Mouse (Mus musculus) heart, postnatal 10 days (tissue): Measurements from ENCODE around the gene Ndufaf8. TPM values are rescaled to one million over a fixed set of nuclear protein-coding genes. Genes with fewer than 3 reads are reported as not detected.
A peak's percentile ranks its signal among the peaks of the same experiment; 100 is the strongest.

Experiments
- DNase-seq, 2 experiments: peaks; one replicate each; pipeline ENCODE4 v3.0.0; 2021
- intact Hi-C: fragments of 180-260 bp; cut with DNase I; formaldehyde crosslinking; loops from one replicate; pipeline ENCODE4 v1.15.1; 2025
- total RNA-seq, 2 experiments: library from RNA; stranded (reverse); gene quantifications; 2 replicates each; pipeline ENCODE4 v1.2.3; 2021

Ndufaf8 gene
- total RNA-seq, 2 experiments from 2014 or later = 49.3 to 61.9 TPM

DNA sequence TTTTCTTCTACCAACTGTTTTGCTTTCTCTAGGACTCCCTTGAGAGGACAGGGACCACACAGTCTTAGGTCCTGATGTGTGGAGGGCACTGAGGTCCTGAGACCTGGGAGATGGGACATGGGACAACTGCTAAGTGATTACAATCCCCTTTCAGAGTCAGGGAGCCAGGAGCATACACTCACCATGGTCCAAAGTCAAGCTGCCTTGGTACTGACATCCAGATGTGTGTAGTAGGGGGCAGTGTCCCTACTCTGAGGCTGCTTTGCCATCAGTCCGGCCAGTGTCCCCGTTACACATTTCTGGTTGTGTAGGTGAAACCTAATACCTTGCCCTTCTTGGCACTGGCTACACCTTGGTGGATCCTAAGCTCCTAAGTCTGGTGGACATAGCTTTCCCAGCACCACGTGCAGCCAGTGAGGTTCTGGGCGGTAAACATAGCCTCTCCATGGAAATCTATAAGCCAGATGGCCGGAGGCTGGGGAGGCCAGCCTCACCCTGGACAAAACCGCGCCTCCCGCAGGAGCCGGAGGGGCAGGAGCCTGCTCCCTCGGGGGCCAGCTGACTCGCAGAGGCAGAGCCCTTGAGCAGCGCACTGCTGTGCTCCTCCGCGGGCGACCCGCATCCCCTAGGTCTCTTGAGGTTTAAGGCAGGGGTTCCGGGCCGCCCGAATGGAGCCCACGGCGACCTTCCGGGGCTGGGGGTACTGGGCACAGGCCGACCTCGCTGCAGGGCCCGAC is 12.7 kb upstream of the Ndufaf8 start:
- DNase-seq = peak; percentile 56 to 63
- intact Hi-C loops = no loop called here

DNA sequence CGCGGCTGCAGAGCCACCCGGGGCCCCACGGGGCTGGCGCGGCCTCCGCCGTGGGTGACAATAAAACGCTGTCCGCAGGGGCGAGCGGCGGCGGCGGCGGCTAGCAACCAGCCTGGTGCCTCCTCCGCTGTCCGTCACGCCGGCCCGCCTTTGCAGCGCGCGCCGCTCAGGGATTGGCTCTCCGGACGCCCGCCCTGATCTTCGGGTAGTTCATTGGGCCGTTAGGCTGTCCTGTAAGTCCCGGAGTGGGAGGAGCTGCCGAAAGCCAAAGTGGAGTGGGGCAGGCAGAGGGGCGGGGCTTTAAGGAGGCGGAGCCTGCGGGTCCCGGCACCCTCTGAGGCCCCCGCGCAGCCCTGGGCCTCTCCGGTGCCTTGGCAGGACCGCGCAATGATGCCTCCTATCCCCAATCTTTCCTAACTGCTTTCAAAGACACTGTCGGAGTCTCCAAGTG is 12.0 kb upstream of the Ndufaf8 start, which contains the start of gene Cep131:
Cep131 (minus strand) TSS at position 126 of the 451 bp plus-strand sequence.
- intact Hi-C loops = no loop called here
- DNase-seq = peak; percentile 99

DNA sequence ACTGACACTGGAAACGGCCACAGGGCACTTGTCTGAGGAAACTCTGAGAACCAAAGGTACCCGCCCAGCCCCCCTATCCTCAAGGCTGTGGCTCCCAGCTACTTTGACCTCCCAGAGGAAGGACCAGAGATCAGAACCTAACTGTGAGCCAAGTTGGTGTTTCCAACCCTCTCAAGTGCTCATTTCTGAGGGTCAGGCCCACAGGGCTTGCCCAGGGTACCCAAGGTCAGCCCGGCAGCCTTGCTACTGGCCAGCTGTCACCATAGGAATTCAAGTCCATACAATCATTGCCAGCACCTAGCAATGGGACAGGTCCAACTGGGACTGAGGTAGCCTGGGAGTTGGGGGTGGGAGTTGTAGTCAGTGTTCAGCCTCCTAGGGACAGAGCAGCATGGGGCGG is 8.1 kb upstream of the Ndufaf8 start:
- no peak for DNase-seq
- intact Hi-C loops = no loop called here

DNA sequence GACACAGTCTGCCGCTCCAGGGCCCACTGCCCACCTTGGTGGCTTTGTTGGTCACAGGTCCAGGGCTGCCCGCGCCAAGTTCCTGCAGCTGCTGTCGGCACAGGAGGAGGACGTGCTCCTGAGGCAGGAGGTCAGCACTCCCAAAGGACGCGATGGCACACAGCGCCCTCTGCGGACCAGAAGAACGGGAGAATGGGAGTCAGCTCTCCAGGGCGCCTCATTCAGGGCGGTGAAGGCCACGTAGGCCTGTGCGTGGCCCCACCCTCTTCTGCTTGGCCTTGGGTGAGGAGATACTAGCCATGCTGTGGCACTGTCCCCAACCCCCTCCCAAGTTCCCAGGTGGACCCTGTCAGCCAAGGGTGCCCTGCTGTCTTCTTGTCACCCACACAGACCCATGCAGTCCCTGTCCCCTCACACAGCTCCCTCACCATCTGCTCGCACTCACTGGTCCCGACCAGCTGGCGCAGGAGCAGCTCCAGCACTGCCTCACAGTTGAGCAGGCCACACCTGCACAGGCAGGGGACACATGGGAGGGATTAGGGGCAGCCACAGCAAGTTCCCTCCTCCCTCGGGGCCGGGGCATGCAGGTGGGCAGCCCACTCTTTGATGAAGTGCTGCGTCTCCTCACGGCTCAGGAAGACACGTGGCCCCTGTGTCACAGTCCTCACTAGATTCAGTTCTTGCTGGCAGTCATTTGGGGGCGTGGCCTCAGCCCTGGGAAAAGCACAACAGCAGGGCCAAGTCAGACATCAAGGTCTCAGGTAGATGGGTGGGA is 5.7 kb upstream of the Ndufaf8 start:
- DNase-seq = no peak
- intact Hi-C loops = no loop called here

DNA sequence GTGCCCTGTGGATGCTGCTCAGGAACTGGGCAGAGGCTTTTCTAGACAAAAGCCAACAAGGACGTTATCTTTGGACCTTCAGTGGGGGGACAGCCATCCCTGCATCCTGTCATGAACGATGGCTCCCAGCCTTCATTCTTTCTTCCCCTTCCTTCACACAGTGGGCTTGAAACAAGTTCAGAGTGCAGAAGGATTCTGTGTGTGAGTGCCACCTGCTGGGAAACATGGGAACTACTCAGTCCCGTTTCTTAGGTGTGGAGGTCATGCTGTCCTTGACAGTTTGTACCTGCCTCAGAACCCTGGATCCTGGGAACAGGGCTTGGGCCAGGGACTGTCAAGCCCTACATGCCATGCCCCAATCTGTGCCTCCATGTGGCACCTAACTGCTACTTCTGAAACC is 2.3 kb downstream of the Ndufaf8 start:
- DNase-seq = peak; percentile 77 to 84
- intact Hi-C loops = loop anchor here (2.0 kb wide), 1 partner anchor 88 kb away; no protein-coding TSS in a partner anchor

DNA sequence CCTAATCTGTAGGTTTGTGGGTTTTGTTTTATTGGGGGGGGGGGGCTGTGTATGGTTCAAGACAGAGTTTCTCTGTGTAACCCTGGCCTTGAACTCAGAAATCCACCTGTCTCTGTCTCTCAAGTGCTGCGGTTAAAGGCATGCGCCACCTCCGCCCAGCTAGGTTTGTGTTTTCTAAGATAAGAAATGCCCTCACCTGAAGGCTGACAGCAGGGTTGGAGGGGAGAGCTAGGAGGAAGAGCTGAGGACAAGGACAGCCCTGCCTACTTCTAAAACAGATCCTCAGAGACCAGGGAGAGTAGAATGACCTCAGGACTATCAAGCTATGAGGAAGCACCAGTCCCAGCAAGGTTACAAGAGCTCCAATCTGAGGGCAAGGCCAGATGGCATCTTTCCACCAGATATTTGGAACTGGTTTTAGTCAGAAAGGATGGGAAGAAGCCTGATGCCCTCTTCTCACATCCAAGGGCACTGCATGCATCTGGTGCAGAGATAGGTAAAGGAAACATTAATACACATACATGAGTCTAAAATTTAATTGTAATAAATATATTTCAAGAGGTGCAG is 4.8 kb downstream of the Ndufaf8 start:
- peak in 1 of 2 experiments; percentile 26 for DNase-seq
- intact Hi-C loops = no loop called here

DNA sequence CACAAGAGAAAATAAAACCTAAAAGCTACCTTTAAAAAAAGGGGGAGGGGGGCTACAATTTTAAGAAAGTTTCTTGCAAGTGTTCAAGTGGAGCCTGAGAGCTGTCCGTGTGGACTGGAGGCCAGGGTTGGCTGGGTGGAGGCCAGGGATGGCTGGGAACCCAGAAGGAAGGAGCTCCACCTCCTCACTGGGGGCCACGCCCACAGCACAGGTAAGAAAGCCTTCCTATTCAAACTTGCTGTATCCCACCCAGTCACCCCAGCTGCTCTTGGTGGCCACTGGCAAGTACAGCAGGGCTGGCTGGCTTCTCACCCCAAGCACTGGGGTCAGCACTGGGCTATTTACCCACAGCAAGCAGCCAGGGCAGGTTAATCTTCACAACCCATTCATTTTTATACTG is 8.3 kb downstream of the Ndufaf8 start:
- DNase-seq = no peak
- intact Hi-C loops = no loop called here

DNA sequence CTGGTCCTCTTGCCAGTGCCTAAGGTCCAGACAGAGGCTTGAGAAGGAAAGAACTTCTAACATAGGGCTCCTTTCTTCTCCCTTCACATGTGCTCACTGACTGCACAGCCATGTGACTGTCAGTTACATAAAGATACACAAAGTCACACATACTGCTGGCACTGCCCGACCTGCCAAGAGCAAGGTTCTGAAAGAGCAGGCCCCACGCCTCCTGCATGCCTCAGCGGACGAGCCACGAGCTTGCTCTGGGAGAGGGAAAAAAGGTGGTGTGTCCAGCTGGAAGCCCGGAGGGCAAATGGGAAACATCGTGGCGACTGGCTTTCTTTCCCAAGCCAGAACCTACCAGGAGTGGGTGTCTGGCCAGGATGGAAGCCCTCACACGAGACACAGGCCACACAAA is 9.1 kb downstream of the Ndufaf8 start:
- DNase-seq = no peak
- intact Hi-C loops = no loop called here

DNA sequence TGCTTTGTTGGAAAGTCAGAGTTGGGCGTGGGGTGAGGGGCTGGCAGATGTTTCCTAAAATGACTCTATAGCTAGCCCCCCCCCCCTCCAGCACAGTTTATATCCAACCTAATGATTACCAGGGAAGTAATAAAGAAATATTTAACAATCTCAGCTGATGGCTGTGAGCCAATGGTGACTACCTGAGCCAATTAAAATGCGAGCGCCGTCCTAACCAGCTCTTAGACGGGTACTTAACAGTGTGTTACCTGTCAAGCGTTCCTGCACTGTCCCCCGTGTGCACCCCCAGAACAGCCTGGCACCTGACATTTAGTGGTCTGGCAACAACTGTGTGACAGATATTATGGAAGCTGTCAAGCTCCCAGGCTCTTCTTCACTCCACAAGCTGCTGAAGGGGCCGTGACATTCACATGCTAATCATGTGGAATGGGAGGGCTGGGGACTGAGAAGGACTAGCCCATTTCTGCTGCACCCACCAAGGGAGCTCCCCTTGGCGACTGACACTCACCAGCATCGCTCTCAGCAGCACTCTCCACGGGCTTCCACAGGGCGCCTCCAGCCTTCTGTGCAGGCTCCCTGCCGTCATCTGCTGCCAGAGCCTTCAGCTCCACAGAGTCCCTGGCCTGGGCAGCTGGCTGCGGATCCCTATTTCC is 11.0 kb downstream of the Ndufaf8 start:
- intact Hi-C loops = loop anchor here (2.0 to 5.0 kb wide), 3 partner anchors 58 to 197 kb away; no protein-coding TSS in a partner anchor
- DNase-seq = no peak

DNA sequence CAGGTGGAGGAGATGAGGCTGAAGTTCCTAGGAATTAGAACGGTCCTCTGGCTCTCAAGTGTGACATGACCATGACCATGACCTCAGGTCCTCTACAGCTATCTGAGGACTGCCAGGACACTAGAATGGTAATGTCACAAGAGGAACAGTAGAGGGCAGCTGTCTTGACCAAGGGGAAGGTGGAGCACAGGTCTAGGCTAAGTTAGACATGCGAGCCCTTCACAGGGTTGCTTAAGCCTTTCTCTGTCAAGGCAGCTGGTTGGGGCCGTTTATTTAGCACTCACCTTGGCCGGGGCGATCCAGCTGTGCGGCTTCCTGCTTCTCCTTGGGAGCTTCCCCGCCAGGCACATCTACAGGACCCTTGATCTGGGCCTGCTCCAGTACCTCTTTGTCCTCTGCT is 11.8 kb downstream of the Ndufaf8 start:
- DNase-seq = peak in 1 of 2 experiments; percentile 25
- intact Hi-C loops = loop anchor here (2.0 to 5.0 kb wide), 3 partner anchors 57 to 196 kb away; no protein-coding TSS in a partner anchor

DNA sequence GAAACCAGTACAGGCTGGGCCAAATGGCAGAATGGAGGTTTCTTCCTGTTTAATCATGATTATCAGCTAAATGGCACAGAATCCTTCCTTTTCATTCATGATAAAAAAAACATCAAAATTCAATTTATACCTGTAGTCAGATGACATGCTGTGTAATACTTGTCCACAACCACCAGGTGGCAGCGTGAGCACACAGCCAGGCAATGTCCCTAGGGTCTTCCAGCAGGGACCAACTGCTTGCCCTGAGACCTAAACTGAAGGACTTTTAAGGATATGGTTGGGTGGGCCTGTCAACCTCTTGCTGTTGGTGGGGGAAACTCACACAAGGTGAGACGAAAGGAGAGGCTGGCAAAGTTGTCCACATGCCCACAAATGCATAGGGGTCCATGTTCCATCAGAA is 12.3 kb downstream of the Ndufaf8 start:
- intact Hi-C loops = loop anchor here (2.0 to 5.0 kb wide), 3 partner anchors 56 to 196 kb away; no protein-coding TSS in a partner anchor
- DNase-seq = peak; percentile 62 to 81

DNA sequence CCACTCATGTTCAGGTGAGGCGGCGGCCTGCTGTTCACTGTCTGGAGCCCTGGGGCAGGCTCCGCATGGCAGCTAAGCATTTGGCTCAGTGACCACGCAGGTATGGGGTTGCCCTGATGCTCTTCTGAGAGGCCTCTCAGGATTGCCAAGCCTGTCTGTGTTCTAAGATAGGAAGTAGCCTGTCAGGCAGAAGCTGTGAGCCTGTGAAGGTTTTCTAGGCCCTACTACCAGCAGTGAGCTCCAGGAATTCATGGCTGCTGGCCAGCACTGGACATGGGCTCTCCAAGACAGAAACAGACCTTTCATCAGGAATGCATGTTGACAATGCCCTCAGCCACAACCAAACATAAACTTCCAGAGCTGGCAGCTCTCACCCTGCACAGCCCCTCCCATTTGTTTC is 13.4 kb downstream of the Ndufaf8 start:
- peak; percentile 69 to 74 for DNase-seq

DNA sequence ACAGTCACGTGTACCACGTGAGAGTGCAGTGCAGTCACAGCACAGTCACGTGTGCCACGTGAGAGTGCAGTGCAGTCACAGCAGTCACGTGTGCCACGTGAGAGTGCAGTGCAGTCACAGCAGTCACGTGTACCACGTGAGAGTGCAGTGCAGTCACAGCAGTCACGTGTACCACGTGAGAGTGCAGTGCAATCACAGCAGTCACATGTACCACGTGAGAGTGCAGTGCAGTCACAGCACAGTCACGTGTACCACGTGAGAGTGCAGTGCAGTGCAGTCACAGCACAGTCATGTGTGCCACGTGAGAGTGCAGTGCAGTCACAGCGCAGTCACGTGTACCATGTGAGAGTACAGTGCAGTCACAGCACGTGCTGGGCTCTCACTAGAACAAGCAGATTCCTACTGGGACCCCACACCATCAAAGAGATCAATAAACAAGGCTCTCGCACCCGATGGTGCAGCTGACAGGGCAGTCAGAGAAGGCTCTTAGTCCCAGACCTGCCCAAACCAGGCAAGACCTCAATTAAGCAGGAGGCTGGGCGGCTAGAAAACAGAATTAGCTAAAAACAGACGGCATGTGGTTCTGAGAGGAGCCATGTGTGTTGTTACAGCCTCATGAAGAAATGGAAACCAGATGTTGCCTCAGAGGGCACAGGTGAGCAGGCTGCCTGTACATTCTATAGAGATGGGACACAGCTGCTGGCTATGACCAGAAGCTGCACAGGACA is 15.9 kb downstream of the Ndufaf8 start:
- intact Hi-C loops = loop anchor here (5.0 kb wide), 2 partner anchors 53 to 148 kb away; no protein-coding TSS in a partner anchor
- no peak for DNase-seq

More for the DNA sequence above, 13.4 kb downstream of the Ndufaf8 start:
- intact Hi-C loops = loop anchor here (2.0 to 5.0 kb wide), 3 partner anchors 55 to 257 kb away; no protein-coding TSS in a partner anchor

DNA sequence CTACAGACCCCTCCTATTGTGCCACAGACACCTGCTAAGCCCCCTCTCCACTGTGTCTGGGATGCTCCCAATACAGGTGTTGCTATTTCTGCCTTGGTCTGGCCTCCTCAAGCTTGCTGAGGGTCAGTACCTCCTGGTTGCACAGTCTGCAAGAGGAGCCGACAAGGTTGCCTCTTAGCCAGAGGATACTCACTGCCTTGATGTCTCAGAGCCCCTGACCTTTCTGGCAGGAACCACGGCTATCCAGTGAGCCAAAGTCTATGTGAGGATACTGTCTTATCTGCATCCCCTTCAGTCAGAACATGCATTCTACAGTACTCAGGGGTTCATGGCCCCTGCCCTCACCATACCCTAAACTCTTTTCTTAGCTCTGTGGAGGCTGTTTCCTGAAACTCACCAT is 18.9 kb downstream of the Ndufaf8 start:
- DNase-seq = no peak
- intact Hi-C loops = no loop called here

DNA sequence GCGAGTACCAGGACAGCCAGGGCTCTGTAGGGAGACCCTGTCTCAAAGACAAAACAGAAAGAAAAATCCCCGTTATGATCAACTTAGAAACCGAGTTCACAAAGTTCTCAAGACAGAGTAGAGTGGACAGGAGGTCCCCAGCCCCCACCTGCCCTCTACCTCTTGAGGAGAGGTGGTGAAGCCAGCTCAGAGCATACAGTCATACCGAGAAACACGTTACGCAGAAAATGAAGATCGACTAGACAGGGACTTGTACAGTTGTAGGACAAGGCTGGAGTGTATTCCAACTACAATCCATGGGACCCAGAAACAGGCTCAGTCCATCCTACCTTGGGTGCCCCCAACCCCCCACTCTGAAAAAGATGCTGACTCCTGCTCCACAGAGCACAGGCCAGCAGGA is 20.4 kb downstream of the Ndufaf8 start:
- DNase-seq = no peak
- intact Hi-C loops = no loop called here

DNA sequence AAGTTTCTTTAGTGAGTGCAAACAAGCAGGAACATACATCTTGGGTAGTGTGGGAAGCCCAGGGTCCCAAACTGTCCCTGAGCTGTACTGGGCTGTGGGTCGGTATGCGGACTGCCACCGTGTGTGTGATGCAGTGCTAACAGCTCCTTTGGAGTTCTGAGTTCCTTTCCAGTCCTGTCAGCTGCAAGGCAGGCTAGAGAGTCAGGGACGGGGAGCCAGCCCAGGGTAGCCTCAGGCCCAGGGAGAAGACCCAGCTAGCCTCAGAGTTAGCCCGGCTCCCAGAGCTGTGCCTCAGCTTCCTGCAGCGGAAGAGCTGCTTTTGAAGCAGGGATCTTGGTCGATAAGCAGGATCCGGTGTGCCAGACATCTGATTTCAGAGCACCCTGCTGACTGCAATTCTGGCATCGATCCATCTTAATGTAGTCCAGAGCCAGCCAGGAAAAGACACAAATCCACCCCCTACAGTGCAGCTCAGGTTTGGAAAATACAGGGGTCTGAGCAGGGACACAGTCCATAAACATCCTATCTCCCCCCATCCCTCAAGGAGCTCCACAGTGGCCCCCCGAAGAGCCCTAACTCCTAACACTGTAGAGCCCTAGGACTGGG is 21.3 kb downstream of the Ndufaf8 start:
- DNase-seq = no peak
- intact Hi-C loops = no loop called here

DNA sequence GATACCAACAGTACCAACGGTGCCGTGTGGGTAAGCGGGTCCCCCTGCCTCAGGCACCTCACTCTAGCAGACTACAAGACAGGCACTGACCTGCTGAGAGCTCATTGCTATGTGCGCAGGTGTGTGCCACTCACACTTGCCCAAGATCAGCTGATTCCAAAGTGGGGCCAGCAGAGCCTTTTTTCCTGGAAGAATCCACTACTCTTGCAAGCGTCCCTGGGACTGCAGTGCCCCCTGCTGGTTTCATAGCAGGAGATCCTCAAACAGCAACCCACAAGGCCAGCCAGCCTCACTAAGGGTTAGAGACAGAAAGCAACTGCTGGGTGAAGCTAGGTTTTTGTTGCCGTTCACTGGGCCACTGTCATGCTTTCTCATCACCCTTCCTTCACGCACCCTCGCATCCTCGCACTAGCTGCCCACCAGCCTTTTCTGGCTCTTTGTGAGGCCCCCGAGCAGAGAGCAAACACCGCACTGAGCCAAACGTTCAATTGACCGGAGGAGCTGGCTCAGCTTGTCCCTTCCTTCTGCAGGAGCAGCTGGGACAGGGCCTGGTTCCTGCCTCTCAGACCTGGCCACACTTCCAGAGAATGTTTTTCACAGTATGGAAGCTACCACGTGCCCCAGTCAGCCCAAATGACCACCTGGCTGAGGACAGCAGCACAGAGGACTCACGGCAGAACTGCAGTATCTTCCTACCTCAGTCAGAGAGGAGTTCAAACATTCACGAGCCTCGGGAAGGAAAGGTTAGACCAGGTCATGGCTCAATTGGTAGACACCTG is 22.1 kb downstream of the Ndufaf8 start:
- intact Hi-C loops = no loop called here
- peak; percentile 68 to 82 for DNase-seq

DNA sequence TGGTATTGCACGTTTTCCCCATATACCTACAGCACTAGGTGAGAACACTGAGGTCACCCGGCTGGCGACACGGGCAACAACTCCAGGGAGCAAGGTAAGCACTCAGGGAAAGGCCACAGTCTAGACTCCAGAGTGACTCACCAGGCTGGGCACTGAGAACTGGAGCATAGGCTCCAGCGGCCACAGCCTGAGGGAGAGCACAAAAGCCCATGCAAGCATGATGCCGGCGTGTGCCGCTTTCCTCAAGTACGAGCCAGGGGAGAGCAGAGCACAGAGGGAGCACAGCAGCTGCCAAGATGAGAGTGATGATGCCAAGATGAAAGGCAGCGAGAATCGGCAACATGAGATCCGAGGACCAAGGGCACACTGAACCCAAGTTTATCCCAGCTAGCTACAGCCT is 23.4 kb downstream of the Ndufaf8 start:
- DNase-seq = no peak
- intact Hi-C loops = no loop called here

DNA sequence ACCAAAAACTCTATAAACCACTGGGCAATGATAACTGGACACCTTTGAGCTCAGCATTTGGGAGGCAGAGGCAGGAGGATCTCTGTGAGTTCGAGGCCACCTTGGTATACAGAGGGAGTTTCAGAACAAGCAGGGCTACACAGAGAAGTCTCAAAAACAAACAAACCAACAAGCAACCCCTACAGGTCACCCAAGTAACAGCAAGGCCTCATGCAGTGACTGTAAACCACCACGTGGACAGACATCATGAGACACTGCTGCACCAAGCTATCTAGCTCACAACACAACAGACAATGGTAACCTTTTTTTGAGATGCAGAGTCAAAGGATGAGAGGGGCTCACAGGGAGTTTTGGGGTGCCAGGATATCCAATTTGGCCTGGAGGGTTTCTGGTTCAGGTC is 28.1 kb downstream of the Ndufaf8 start:
- intact Hi-C loops = no loop called here
- no peak for DNase-seq
